Mouse (Mus musculus) gastrocnemius, postnatal 25 days (tissue): ENCODE results near the gene Tuba3a. TPM values are rescaled to one million over a fixed set of nuclear protein-coding genes. Genes with fewer than 3 reads are reported as not detected.

Source experiments
- DNase-seq: peaks from one replicate; pipeline ENCODE4 v3.0.0; 2022
- long read RNA-seq, 2 experiments: library from polyadenylated mRNA; stranded (forward); transcript quantifications; one replicate each; pipeline ENCODE4 v2.0.0; 2021
- total RNA-seq, 2 experiments: library from RNA; stranded (reverse); gene quantifications; 1 replicate in 1 of 2; 2 replicates in 1 of 2; pipeline ENCODE4 v1.2.3; 2021

Tuba3a gene
- not detected for total RNA-seq
- long read RNA-seq, experiment 1 = 0 reads
- long read RNA-seq, experiment 2 = 0 reads

DNA sequence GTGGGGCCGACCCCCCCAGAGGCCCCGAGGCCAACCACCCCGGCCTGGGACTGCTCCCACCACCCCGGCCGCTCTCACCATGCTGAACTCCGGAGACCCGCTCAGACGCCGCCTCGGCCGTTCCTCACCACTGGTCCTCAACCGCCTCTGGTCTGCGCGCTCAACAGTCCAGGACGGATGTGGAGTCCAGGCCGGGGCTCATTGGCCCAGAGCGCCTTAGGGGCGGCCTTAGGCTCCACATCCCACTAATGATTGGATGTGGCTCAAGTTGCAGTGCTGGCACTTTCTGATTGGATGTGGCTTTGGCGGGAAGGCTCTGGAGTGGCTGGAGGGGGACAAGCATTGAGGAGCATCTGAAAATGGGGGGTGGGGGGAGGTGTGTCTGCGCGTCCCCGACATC is at the start of gene Tuba3a:
Gene Tuba3a, minus strand, starts transcription at position 153 of the 400 bp plus-strand sequence.
- DNase-seq = no peak

DNA sequence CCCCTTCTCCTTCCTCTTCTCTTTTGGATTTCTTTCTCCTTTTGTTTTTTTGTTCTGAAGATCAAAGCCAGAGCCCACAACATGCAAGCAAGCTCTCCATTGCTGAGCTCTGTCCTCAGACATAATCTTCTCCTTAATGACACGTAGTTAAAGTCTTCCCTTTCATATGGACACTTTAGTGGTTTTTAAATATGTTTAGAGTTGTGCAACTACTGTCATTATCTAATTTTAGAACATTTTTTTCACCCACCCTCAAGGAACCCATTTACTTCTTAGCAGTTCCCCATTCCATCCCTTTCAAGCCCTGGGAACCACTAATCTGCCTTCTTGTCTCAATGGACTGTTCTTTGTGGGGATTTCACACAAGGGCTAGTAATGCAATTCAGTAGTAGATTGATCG is 48.5 kb upstream of the Tuba3a start:
- DNase-seq = no peak

DNA sequence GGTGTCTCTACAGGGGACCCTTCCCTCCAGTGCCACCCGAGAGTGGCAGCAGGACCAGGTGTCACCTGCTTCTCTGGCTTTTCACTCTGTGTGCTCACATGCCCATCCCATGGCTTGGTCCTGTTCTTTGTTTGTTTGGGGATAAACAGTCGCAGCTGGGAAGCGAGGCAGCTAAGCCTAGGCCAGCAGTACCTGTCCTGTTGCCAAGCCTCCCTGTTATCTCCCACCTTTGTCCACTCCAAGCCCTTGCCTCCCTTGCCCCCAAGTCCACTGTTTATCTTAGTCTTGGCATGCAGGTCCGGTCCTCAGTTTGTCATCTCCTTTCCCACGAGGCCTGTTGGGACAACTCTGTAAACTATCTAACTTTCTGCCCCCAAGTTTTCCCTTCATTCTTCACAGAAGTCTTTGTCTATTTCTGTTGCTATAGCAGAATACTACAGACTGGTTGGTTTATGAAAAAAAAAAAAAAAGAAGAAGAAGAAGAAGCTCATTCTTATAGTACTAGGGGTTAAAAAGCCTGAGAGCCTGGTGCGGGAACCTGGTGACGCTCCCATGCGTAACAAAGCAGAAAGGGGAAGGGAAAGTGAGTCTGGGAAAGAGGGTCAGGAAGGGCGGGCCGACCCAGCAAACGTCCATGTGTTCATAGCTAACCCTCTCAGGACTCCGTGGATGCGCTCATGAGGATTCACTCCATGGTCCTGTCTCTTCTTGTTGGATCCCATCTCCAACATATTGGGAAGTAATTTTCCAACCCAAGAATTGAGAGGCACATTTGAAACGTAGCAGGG is 47.5 kb upstream of the Tuba3a start:
- DNase-seq = no peak

DNA sequence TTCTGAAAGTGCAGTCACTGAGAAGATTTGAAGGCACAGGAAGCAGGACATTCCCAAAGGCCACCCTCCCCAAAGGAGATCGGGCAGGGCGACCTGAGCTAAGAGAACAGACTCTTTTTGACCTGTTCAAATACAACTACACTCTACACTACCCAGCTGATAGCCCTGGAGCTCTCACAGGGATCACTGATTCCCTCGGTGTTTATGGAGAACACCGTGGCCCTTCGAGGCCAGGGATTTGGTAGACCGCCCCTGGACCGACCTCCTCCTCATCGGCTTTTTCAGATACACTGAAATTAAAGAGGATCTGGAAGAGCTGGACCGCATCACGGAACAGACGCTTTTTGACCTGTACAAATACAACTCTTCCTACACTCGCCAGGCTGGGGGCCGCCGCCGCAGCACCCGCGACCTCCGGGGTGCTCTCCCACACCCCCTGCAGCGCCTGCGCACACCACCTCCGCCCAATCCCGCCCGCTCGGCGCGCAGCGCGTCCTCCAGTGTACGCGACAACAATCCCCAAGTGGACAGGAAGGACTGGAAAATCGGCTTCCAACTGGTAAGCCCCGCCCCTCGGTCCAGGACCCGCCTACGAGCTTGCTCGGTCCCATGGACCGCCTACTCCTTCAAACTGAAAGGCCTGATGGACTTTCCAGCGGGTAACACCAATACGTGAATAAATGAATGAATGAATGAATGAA is 44.9 kb upstream of the Tuba3a start:
- DNase-seq = peak; percentile 89

DNA sequence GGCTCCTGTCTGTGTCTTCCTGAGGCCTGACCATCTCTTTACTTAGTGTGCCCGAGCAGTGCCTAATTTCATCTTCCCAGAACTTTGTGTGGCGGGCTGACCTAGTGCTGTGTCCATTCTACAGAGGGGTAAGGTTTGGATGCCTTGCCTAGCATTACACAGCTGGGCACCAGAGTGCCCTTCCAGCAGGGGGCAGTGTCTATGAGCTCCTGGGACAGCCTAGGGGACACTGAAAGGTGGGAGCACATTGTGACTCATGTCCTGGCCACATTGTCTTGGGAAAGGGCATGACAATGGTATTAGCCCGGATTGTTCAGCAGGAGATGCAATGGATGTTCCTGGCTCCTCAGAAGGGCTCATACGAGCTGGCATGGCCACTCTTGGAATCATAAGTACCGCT is 42.4 kb upstream of the Tuba3a start:
- no peak for DNase-seq

DNA sequence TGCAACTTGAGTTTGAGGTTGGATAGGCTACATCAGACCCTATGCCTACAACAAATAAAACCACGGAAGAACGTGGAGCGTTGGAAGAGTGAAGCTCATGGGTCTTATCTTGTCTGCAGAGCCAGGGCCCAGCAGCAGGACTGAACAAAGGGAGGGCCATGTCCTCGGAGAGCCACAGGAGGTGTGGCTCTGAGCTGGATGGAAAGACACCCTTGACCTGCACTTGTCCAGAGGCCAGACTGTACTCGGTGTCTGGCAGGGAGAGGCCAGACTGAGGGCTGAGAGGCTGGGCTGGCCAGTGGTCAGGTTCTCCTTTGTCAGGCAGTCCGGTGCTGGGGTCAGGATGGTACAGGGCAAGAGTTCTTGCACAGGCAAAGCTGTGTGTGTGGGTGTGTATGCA is 39.5 kb upstream of the Tuba3a start:
- DNase-seq = no peak

DNA sequence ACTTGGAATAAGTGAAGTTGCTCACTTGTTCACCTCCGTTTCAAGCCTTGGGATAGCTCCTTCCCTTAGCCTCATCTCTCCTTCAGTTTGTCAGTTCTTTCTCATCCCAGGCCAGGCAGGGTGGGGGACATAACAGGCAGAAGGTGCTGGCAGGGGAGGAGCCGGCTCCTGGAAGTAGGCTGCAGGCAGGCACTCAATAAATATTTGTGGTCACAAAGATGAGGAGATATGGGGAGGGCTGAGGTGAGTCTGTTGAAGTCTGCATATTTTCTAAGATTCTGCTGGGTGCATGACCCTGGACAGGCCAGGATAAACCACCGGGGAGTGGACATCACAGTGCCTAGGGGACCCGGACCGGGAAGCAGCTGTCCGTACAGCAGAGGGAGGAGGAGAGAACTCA is 37.7 kb upstream of the Tuba3a start:
- no peak for DNase-seq

- no peak for DNase-seq
Observed at GRCm38 (mm10) chr6:125322794-125323193, 37.0 kb upstream of the Tuba3a start.

GRCm38 (mm10) chr6:125321114-125321855 is 35.4 kb upstream of the Tuba3a start:
- DNase-seq = no peak

- no peak for DNase-seq
Observed at GRCm38 (mm10) chr6:125320323-125320722, 34.5 kb upstream of the Tuba3a start, which contains the start of gene Scnn1a. Scnn1a (plus strand) TSS chr6:125320659.

DNA sequence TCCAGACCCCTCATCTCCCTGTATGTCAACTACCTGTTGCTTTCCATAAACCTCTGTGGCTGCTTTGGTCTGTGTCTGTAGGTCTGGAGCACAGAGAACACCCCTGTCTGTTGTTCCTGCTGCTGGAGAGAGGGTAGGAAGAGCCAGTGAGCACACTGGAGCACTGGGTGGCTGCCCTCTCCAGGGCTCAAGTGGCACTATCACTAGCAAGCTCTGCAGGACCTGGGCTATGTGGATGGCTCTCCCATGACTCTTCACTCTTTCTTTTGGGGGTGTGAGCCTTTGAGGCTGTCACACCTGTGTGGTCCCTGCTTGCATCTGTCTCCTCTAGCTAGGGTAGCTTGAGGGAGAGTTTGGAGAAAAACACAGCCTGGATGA is 34.1 kb upstream of the Tuba3a start:
- no peak for DNase-seq

- DNase-seq = no peak
Observed at GRCm38 (mm10) chr6:125318981-125319918, 33.4 kb upstream of the Tuba3a start.

GRCm38 (mm10) chr6:125317077-125317476 is 31.2 kb upstream of the Tuba3a start:
- no peak for DNase-seq

DNA sequence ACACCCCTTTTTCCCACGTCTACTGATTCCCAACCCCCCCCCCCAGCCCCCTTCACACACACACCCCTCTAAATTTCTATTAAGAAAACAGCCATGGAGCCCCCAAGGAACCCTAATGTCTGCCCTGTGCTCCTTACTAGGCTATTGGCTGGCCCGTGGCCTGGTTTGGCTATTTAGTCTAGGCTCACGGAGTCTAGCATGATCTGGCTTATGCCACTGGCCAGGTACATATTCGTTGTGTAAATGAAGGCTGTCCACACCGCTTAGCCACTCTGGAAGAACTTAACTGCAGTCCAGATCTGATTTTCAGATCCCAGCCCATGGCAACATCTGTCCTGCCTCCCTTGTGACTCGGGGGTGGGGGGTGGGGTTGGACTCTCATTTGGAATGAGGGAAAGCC is 28.9 kb upstream of the Tuba3a start:
- no peak for DNase-seq

- no peak for DNase-seq
Observed at GRCm38 (mm10) chr6:125314231-125314563, 28.4 kb upstream of the Tuba3a start.

DNA sequence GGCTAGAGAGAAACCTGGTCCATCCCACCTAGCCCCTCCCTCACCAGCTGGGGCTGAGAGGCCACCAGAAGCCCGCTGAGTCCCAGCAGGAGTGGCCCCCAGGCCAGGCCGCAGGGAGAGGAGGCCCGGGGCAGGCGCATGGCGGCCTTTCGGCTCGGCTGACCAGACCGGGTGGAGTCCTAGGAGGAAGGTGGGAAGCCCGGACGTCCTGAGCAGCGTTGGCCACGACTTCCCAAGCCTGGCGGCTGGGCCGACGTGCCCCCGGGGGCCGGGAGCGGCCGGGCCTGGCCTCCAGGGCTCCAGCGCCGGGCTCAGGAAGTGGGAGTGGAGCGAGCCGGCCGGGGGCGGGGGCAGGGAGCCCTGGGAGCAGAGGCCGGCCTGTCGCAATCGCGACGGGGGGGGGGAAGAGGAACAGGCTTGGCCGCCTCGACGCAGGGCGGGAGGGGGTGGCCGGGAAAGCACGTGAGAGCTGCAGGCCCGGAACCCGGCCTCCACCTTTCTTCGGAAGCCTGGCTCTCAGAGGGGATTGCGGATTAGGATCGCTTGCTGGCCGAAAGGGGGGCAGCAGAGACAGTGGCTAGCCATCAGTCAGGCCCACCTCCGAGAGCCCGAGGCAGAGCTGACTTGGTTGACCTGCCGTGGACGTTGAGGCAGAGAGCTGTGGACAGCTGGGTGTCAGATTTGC is 27.8 kb upstream of the Tuba3a start, which contains the start of gene Ltbr:
Gene Ltbr, minus strand, starts transcription at position 340 of the 685 bp plus-strand sequence.
- DNase-seq = peak; percentile 94

DNA sequence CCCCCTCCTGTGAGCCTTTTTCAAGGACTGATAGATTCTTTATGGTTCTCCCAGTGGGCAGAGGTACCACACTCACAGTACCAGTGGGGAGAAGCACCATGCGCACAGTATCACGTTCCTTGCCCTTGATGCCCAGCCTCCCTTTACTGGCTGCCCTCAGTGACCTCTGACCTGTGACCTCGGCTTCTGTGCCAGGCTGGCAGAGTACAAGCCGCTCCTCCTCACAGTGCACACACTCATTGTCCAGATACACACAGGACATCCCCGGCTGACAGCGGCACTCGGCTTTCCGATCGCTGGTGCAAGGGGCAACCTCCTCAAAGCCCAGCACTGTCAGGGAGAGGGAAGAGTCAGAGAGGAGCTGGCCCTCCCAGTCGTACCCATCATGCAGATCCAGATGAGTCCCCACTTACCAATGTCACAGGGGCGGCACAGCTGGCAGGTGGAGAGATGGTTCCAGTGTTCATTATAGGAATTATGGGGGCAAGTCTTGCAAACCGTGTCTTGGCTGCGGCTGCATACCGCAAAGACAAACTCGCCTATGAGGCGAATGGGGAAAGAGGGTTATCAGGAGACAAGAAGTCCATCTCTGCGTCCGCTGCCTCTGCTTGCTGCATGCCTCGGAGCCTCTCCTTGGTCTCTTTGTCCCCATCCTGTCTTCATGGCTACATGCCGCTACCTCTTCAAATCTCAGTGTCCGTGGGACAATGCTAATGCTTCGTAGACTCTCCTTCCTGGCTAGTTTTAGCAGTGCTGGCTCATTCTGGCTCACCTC is 26.9 kb upstream of the Tuba3a start:
- no peak for DNase-seq

- no peak for DNase-seq
Observed at GRCm38 (mm10) chr6:125312171-125312570, 26.3 kb upstream of the Tuba3a start.

GRCm38 (mm10) chr6:125309406-125309805 is 23.6 kb upstream of the Tuba3a start:
- no peak for DNase-seq

- DNase-seq = no peak
Observed at GRCm38 (mm10) chr6:125308921-125309320, 23.1 kb upstream of the Tuba3a start.
